Mouse (Mus musculus): ENCODE measurements around the gene Gstt1.
"Not testable (repeated sequence)": the region's sequence is repeated elsewhere in the genome, so short reads cannot be mapped to it uniquely, and the experiment has no call there.

Gstt1 gene

GRCm38 (mm10) chr10:75804217-75804616 is 5.8 kb upstream of the Gstt1 start:
- DNase-seq, result no peak

GRCm38 (mm10) chr10:75797619-75798175 is 687 bp downstream of the Gstt1 start:
- DNase-seq, result peak; percentile 26

GRCm38 (mm10) chr10:75796731-75797516 is 1.5 kb downstream of the Gstt1 start:
- no peak for DNase-seq

GRCm38 (mm10) chr10:75794880-75795279 is 3.5 kb downstream of the Gstt1 start:
- no peak for DNase-seq

- DNase-seq, result no peak
Measured at GRCm38 (mm10) chr10:75790773-75791172, 7.6 kb downstream of the Gstt1 start.

- DNase-seq, result no peak
Measured at GRCm38 (mm10) chr10:75789841-75790240, 8.5 kb downstream of the Gstt1 start.

- DNase-seq, result no peak
Measured at GRCm38 (mm10) chr10:75789081-75789735, 9.2 kb downstream of the Gstt1 start.

- no peak for DNase-seq
Measured at GRCm38 (mm10) chr10:75788277-75788676, 10.1 kb downstream of the Gstt1 start.

GRCm38 (mm10) chr10:75785442-75785841 is 12.9 kb downstream of the Gstt1 start:
- no peak for DNase-seq

- peak; percentile 16 for DNase-seq
Measured at GRCm38 (mm10) chr10:75780769-75781578, 17.4 kb downstream of the Gstt1 start, which contains the start of the genes Gm20441 and Gstt3. Gene Gm20441 (minus strand): TSS chr10:75780954. Gene Gstt3 (minus strand): TSS chr10:75781414.

GRCm38 (mm10) chr10:75779206-75780174 is 18.9 kb downstream of the Gstt1 start:
- no peak for DNase-seq

GRCm38 (mm10) chr10:75777885-75778284 is 20.5 kb downstream of the Gstt1 start:
- DNase-seq, result no peak

GRCm38 (mm10) chr10:75776562-75776961 is 21.8 kb downstream of the Gstt1 start:
- no peak for DNase-seq

- DNase-seq, result no peak
Measured at GRCm38 (mm10) chr10:75774587-75774986, 23.8 kb downstream of the Gstt1 start.

- no peak for DNase-seq
Measured at GRCm38 (mm10) chr10:75774102-75774501, 24.3 kb downstream of the Gstt1 start.

- DNase-seq, result peak; percentile 92
Measured at GRCm38 (mm10) chr10:75772795-75773664, 25.4 kb downstream of the Gstt1 start, which contains the start of gene Ddt. Gene Ddt (minus strand): TSS chr10:75773414.

GRCm38 (mm10) chr10:75767756-75768155 is 30.6 kb downstream of the Gstt1 start:
- DNase-seq, result not testable (repeated sequence)

- no peak for DNase-seq
Measured at GRCm38 (mm10) chr10:75766856-75767255, 31.5 kb downstream of the Gstt1 start.

GRCm38 (mm10) chr10:75764519-75765473 is 33.6 kb downstream of the Gstt1 start:
- peak; percentile 23 for DNase-seq

All from layer of hippocampus, adult 9-11 months (tissue).